Mouse (Mus musculus): ENCODE results near the gene Ipo5. TPM values are rescaled to one million over a fixed set of nuclear protein-coding genes. Genes with fewer than 3 reads are reported as not detected.

Ipo5 gene
- polyA plus RNA-seq, 1 experiment from 2014 or later: 166 TPM

DNA sequence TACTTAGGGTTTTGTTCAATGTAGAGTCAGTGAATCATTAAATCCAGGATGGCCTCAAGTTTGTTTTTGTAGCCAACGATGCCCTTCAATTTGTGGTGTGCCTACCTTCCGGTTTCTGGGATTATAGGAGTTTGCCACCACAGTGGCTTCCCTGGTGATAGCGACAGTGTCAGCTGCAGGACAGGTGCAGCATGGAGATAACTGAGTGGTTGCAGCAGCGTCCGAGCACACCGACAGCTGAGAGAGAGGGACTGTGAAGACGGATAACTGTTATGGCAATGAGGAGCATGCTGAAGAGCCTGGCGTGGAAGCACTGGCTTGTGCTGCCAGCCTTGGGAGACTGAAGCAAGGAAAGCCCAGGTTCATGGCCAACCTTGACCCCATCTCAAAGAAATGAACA lies 22.6 kb downstream of the Ipo5 start:
- peaks cover 22% of the 10 kb centered on the region for H3K36me3 ChIP-seq (ENCODE audit: control insufficient read depth, insufficient read depth, low read length)

DNA sequence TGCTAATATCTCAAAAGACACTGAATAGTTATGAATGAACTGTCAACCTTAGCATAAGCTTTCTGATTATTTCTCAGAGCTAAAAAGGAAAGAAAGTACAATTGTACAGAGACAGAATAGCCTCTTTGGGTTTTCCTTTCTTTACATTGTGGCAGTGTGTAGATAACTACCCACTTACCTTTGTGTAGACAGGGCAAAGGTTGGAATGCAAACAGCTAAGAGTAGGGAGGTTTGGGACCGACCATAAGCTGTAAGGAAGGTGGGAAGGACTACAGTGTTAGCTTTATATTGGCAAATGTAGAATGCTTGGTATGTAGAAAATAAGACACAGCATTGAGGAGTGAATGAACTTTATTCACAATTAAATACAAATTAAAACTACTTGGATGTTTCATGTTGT lies 26.1 kb downstream of the Ipo5 start:
- no peak for ATAC-seq (ENCODE audit: low FRiP score)
- Histone ChIP-seq H3K4me1 (ENCODE audit: control insufficient read depth, insufficient read depth, low read length) (no peaks in the 10 kb centered on the region), H3K36me3 (ENCODE audit: control insufficient read depth, insufficient read depth, low read length) (peaks cover 39% of the 10 kb centered on the region), H3K27me3 (ENCODE audit: control insufficient read depth, insufficient read depth, low read length) (no peaks in the 10 kb centered on the region), H3K27ac (ENCODE audit: low read depth, low read length) (no peak overlapping the region), H3K9ac (ENCODE audit: low read length) (no peak overlapping the region), H3K4me3 (ENCODE audit: low read depth, low read length) (no peak overlapping the region), H3K4me2 (no peak overlapping the region), H3K9me3 (ENCODE audit: control insufficient read depth, low read length) (no peaks in the 10 kb centered on the region)
- WGBS: 88% methylated on average over 1 of the region's 1 CpGs
- no peak for DNase-seq (ENCODE audit: low spot score, missing footprints)

More for the DNA sequence above, 22.6 kb downstream of the Ipo5 start:
- Histone ChIP-seq H3K4me2 (no peak overlapping the region), H3K27ac (ENCODE audit: low read depth, low read length) (no peak overlapping the region), H3K9ac (ENCODE audit: low read length) (no peak overlapping the region), H3K4me1 (ENCODE audit: control insufficient read depth, insufficient read depth, low read length) (no peaks in the 10 kb centered on the region), H3K4me3 (ENCODE audit: low read depth, low read length) (no peak overlapping the region), H3K9me3 (ENCODE audit: control insufficient read depth, low read length) (no peaks in the 10 kb centered on the region), H3K27me3 (ENCODE audit: control insufficient read depth, insufficient read depth, low read length) (no peaks in the 10 kb centered on the region)
- WGBS: 88% methylated on average over 8 of the region's 8 CpGs
- no peak for ATAC-seq (ENCODE audit: low FRiP score)
- DNase-seq (ENCODE audit: low spot score, missing footprints): no peak

DNA sequence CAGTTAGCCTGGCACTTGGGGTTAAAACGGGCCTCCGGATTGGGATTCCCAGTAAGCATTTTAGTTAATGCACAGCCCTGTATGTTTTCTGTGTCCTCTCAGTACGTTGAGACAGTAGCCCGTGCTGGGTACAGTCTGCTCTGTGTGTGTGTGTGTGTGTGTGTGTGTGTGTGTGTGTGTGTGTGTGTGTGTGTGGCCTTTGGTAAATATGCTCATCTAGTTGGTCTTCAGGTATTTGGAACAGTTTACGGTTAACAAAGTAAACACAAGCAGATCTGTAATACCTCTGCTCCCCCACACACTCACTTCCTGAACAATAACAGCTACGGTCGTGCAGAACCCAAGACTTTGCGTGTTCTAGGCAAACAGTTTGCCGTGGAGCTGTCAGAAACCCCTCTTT lies 31.8 kb downstream of the Ipo5 start:
- H3K36me3 ChIP-seq (ENCODE audit: control insufficient read depth, insufficient read depth, low read length): peaks cover 49% of the 10 kb centered on the region
- no peak for ATAC-seq (ENCODE audit: low FRiP score)
- 92% methylated on average over 9 of the region's 9 CpGs for WGBS

DNA sequence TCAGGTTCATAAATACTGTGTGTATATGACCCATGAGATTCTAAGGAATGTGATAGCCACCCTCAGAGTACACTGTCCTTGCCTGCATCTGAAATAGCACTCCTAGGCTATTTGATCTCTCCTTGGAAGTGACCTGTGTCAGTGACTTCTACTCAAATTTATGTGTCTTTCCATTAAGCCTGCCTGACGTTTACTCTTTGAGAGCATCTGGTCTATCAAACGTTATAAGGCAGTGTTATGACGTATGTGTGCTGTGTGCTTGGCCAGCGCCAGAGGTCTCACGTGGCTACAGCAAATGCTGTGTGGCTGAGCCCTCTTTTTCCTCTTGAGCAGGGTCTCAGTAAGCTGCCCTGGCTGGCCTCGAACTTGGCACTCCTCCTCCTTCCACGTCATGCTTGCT lies 34.1 kb downstream of the Ipo5 start:
- DNase-seq (ENCODE audit: low spot score, missing footprints) (no peak), ATAC-seq (ENCODE audit: low FRiP score) (no peak)
- Histone ChIP-seq H3K27me3 (ENCODE audit: control insufficient read depth, insufficient read depth, low read length) (no peaks in the 10 kb centered on the region), H3K4me3 (ENCODE audit: low read depth, low read length) (no peak overlapping the region), H3K9me3 (ENCODE audit: control insufficient read depth, low read length) (no peaks in the 10 kb centered on the region), H3K9ac (ENCODE audit: low read length) (no peak overlapping the region), H3K27ac (ENCODE audit: low read depth, low read length) (no peak overlapping the region), H3K4me1 (ENCODE audit: control insufficient read depth, insufficient read depth, low read length) (no peaks in the 10 kb centered on the region), H3K4me2 (no peak overlapping the region), H3K36me3 (ENCODE audit: control insufficient read depth, insufficient read depth, low read length) (peaks cover 48% of the 10 kb centered on the region)
- WGBS: 90% methylated on average over 7 of the region's 7 CpGs

More for the DNA sequence above, 31.8 kb downstream of the Ipo5 start:
- Histone ChIP-seq H3K27ac (ENCODE audit: low read depth, low read length) (no peak overlapping the region), H3K9ac (ENCODE audit: low read length) (no peak overlapping the region), H3K4me3 (ENCODE audit: low read depth, low read length) (no peak overlapping the region), H3K27me3 (ENCODE audit: control insufficient read depth, insufficient read depth, low read length) (no peaks in the 10 kb centered on the region), H3K9me3 (ENCODE audit: control insufficient read depth, low read length) (no peaks in the 10 kb centered on the region), H3K4me1 (ENCODE audit: control insufficient read depth, insufficient read depth, low read length) (no peaks in the 10 kb centered on the region), H3K4me2 (no peak overlapping the region)
- no peak for DNase-seq (ENCODE audit: low spot score, missing footprints)

DNA sequence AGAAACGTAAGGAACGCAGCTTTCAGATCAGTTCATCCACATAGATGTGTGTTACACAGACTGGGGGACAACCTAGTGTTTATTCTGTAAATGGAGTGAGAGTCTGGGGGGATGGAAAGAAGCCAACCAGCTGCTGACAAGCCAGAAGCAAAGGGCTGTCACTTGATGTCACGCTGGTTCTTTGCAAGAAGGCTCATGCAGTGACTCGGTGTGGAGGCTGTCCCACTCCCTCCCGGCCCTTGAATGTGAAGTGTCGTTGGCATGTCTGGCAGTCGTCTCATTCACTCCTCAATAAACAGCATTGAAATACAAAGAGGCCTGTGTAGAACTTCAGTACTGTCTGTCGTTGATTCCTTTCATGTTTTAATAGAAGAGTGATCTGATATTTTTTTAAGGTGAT lies 36.1 kb downstream of the Ipo5 start:
- H3K9me3 ChIP-seq (ENCODE audit: control insufficient read depth, low read length): no peaks in the 10 kb centered on the region
- DNase-seq (ENCODE audit: low spot score, missing footprints) (no peak), ATAC-seq (ENCODE audit: low FRiP score) (no peak)
- H3K4me3 ChIP-seq (ENCODE audit: low read depth, low read length): no peak overlapping the region
- 88% methylated on average over 8 of the region's 8 CpGs for WGBS
- H3K27ac ChIP-seq (ENCODE audit: low read depth, low read length): no peak overlapping the region
- no peaks in the 10 kb centered on the region for H3K4me1 ChIP-seq (ENCODE audit: control insufficient read depth, insufficient read depth, low read length)
- no peak overlapping the region for H3K9ac ChIP-seq (ENCODE audit: low read length)
- no peak overlapping the region for H3K4me2 ChIP-seq
- no peaks in the 10 kb centered on the region for H3K27me3 ChIP-seq (ENCODE audit: control insufficient read depth, insufficient read depth, low read length)
- peaks cover 39% of the 10 kb centered on the region for H3K36me3 ChIP-seq (ENCODE audit: control insufficient read depth, insufficient read depth, low read length)

DNA sequence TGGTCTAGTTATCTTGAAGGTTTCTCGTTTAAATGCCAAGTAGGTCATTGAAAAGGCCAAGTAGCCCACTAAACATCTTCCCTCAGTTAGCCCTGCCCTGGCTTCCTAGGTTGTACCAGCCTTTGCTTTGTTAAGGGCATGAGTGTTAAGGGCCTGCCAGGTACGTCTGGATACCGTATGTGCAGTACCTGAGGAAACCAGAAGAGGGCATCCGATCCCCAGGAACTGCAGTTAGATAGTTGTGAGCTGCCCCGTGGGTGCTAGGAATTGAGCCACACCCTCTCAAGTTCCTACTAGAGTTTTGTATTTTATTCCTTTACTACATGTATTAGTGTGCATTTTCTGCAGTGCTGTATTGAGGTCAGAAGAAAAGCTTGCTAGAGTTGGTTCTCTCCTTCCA lies 38.0 kb downstream of the Ipo5 start:
- no peak overlapping the region for H3K4me2 ChIP-seq
- DNase-seq (ENCODE audit: low spot score, missing footprints): no peak
- H3K27me3 ChIP-seq (ENCODE audit: control insufficient read depth, insufficient read depth, low read length): no peaks in the 10 kb centered on the region
- no peaks in the 10 kb centered on the region for H3K9me3 ChIP-seq (ENCODE audit: control insufficient read depth, low read length)
- peaks cover 35% of the 10 kb centered on the region for H3K36me3 ChIP-seq (ENCODE audit: control insufficient read depth, insufficient read depth, low read length)
- H3K9ac ChIP-seq (ENCODE audit: low read length): no peak overlapping the region
- no peak for ATAC-seq (ENCODE audit: low FRiP score)
- no peak overlapping the region for H3K4me3 ChIP-seq (ENCODE audit: low read depth, low read length)
- H3K4me1 ChIP-seq (ENCODE audit: control insufficient read depth, insufficient read depth, low read length): no peaks in the 10 kb centered on the region
- WGBS: 90% methylated on average over 5 of the region's 5 CpGs
- H3K27ac ChIP-seq (ENCODE audit: low read depth, low read length): no peak overlapping the region

DNA sequence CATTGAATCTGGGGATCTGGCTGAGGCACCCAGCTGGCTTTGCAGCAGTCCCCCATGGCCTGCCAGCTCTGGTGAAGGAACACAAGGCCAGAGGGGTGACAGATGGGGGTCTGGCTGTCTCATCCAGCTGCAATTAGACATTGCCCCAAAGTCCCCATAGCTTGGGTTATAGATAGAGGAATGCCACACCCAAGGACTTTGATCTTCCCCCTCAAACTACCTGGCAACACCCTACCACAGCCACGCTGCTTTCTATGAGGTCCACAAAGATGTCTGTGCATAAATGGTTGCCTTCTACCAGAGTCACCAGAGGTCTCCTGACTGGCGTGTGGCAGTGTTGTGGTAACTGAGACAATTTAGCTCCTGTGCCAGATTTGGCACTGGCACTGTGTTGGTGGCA lies 39.0 kb downstream of the Ipo5 start:
- Histone ChIP-seq H3K4me3 (ENCODE audit: low read depth, low read length) (no peak overlapping the region), H3K27ac (ENCODE audit: low read depth, low read length) (no peak overlapping the region), H3K4me2 (no peak overlapping the region), H3K36me3 (ENCODE audit: control insufficient read depth, insufficient read depth, low read length) (peaks cover 30% of the 10 kb centered on the region), H3K9me3 (ENCODE audit: control insufficient read depth, low read length) (no peaks in the 10 kb centered on the region), H3K27me3 (ENCODE audit: control insufficient read depth, insufficient read depth, low read length) (no peaks in the 10 kb centered on the region), H3K9ac (ENCODE audit: low read length) (no peak overlapping the region), H3K4me1 (ENCODE audit: control insufficient read depth, insufficient read depth, low read length) (no peaks in the 10 kb centered on the region)
- WGBS: 94% methylated on average over 2 of the region's 2 CpGs
- DNase-seq (ENCODE audit: low spot score, missing footprints) (no peak), ATAC-seq (ENCODE audit: low FRiP score) (no peak)

DNA sequence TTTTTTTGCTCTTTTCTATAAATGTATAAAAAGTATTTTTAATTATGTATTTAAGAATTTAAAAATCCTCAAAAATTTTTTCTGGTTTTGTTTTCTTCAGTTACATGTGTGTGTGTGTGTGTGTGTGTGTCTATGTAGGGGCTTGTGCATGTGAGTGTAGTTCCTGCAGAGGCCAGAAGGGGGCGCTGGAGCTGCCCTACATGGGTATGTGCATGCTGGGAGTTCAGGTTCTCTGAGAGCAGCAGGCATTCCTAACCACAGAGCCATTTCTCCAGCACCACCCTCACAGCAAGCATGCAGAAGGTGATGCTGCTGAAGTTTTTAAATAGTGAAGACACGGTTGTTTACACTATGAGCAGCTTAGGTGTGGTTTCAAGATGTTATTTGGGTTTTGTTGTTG lies 41.4 kb downstream of the Ipo5 start:
- Histone ChIP-seq H3K27ac (ENCODE audit: low read depth, low read length) (no peak overlapping the region), H3K4me2 (no peak overlapping the region), H3K36me3 (ENCODE audit: control insufficient read depth, insufficient read depth, low read length) (peaks cover 17% of the 10 kb centered on the region), H3K4me3 (ENCODE audit: low read depth, low read length) (no peak overlapping the region), H3K9me3 (ENCODE audit: control insufficient read depth, low read length) (no peaks in the 10 kb centered on the region), H3K27me3 (ENCODE audit: control insufficient read depth, insufficient read depth, low read length) (no peaks in the 10 kb centered on the region), H3K4me1 (ENCODE audit: control insufficient read depth, insufficient read depth, low read length) (no peaks in the 10 kb centered on the region), H3K9ac (ENCODE audit: low read length) (no peak overlapping the region)
- DNase-seq (ENCODE audit: low spot score, missing footprints) (no peak), ATAC-seq (ENCODE audit: low FRiP score) (no peak)
- WGBS: 47% methylated on average over 2 of the region's 2 CpGs

DNA sequence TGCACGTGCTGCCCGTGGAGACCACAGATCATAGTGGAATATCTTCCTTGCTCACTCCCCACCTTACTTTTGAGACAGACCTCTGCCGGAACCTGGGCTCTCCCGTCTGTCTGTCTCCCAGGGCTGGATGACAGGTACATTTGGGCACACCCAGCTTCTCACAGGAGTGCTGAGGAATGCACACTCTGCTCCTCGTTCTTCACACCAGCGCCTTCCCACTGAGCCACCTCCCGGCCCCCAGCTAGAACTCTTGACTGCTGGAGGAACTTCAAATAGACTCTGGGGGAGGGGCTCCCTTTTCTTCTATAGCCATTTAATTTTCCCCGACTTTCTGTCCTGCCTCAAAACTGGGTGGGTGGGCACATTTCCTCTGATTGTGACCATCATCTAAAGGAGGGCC lies 49.5 kb downstream of the Ipo5 start:
- Histone ChIP-seq H3K36me3 (ENCODE audit: control insufficient read depth, insufficient read depth, low read length) (no peaks in the 10 kb centered on the region), H3K27ac (ENCODE audit: low read depth, low read length) (no peak overlapping the region), H3K27me3 (ENCODE audit: control insufficient read depth, insufficient read depth, low read length) (no peaks in the 10 kb centered on the region), H3K9ac (ENCODE audit: low read length) (no peak overlapping the region), H3K4me2 (no peak overlapping the region), H3K9me3 (ENCODE audit: control insufficient read depth, low read length) (no peaks in the 10 kb centered on the region), H3K4me3 (ENCODE audit: low read depth, low read length) (no peak overlapping the region), H3K4me1 (ENCODE audit: control insufficient read depth, insufficient read depth, low read length) (no peaks in the 10 kb centered on the region)
- 54% methylated on average over 8 of the region's 8 CpGs for WGBS
- DNase-seq (ENCODE audit: low spot score, missing footprints) (no peak), ATAC-seq (ENCODE audit: low FRiP score) (no peak)

DNA sequence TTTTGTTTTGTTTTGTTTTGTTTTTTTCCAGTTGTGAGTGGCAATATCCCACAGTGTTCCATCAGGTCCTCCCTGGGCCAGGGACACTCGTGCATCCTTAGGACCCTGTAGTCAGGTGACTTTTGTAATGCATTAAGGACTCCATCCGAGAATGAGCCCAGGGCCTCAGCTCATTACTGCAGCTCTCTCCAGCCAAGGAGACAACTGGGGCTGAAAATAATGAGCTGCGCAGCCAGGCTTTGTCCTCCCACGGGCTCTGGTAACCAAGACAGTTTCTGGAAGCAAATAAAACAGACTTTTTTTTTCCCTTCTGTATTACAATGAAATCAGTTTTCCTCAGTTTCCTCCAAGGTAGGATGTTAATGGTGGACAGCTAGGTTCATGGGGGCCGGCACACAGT lies 50.0 kb downstream of the Ipo5 start:
- Histone ChIP-seq H3K36me3 (ENCODE audit: control insufficient read depth, insufficient read depth, low read length) (no peaks in the 10 kb centered on the region), H3K4me3 (ENCODE audit: low read depth, low read length) (no peak overlapping the region), H3K9ac (ENCODE audit: low read length) (no peak overlapping the region), H3K4me2 (no peak overlapping the region), H3K4me1 (ENCODE audit: control insufficient read depth, insufficient read depth, low read length) (no peaks in the 10 kb centered on the region), H3K9me3 (ENCODE audit: control insufficient read depth, low read length) (no peaks in the 10 kb centered on the region), H3K27me3 (ENCODE audit: control insufficient read depth, insufficient read depth, low read length) (no peaks in the 10 kb centered on the region), H3K27ac (ENCODE audit: low read depth, low read length) (no peak overlapping the region)
- 56% methylated on average over 5 of the region's 5 CpGs for WGBS
- DNase-seq (ENCODE audit: low spot score, missing footprints): no peak
- ATAC-seq (ENCODE audit: low FRiP score): no peak
